Mouse (Mus musculus): ENCODE data around the gene Hs6st3. TPM values are rescaled to one million over a fixed set of nuclear protein-coding genes. Genes with fewer than 3 reads are reported as not detected.

The Hs6st3 gene
- polyA plus RNA-seq, 1 experiment from 2014 or later, result not detected

- H3K4me2 ChIP-seq (ENCODE audit: low read depth, low read length), result no peak overlapping the region
- no peak overlapping the region for H3K9ac ChIP-seq (ENCODE audit: low read depth, low read length)
- peak; percentile 55 for ATAC-seq
- H3K4me1 ChIP-seq (ENCODE audit: control insufficient read depth, insufficient read depth, low read length), result no peaks in the 10 kb centered on the region
- H3K36me3 ChIP-seq (ENCODE audit: control insufficient read depth, insufficient read depth, low read length), result no peaks in the 10 kb centered on the region
- no peak overlapping the region for H3K4me3 ChIP-seq (ENCODE audit: low read length)
- H3K27ac ChIP-seq (ENCODE audit: low read length), result no peak overlapping the region
- H3K27me3 ChIP-seq (replicated peaks; ENCODE audit: control insufficient read depth, insufficient read depth, low read length), result no peaks in the 10 kb centered on the region
- no peaks in the 10 kb centered on the region for H3K9me3 ChIP-seq (ENCODE audit: control insufficient read depth, low read length)
- WGBS, result 42% methylated on average over 6 of the region's 6 CpGs
Observed at GRCm38 (mm10) chr14:119820562-119820961, 682.4 kb downstream of the Hs6st3 start.

DNA sequence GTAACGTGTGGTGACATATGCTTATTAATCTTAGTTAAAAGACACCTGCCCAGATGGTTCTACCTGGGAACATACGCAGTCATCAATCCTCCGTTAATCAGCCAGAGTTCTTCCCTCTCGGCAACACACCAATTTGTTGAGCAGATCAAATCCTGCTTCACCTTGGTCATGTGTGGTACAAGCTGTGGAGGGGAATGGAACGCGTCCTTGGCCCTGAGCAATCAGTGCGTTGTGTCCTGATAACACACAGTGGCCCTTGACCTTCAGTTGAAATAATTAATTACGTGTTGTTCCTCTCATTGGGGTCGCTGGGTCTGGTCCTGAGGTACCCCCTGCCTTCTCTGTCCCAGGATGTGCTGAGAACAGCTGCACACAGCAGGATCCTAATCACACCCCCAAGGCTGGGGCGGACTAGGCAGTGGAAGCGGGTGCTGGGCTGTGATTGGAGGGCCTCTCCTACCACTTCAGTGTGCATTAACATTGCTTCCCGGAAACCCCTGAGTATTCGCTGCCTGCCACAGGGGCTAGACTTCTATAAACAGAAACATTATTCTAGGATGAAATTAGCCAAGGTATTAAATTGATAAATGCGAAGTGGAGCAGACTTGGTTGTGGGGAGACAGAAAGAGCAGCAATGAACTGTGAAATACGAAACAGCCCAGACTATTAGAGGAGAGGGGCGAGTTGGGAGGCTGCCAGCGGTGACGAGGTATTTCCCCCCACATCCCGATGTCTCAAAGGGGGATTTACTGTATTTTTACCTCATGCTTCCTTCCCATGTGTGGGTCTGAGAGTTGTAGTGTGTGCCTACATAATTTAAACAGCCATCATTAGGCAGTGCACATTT, 693.2 kb downstream of the Hs6st3 start:
- 43% methylated on average over 19 of the region's 19 CpGs for WGBS
- no peak; the same call in 1 of the 2 replicates for ATAC-seq
- Histone ChIP-seq H3K4me1 (ENCODE audit: control insufficient read depth, insufficient read depth, low read length) (peaks cover 6% of the 10 kb centered on the region; the same call in 1 of the 2 replicates), H3K27ac (ENCODE audit: low read length) (no peak overlapping the region), H3K36me3 (ENCODE audit: control insufficient read depth, insufficient read depth, low read length) (no peaks in the 10 kb centered on the region), H3K27me3 (replicated peaks; ENCODE audit: control insufficient read depth, insufficient read depth, low read length) (no peaks in the 10 kb centered on the region), H3K4me2 (ENCODE audit: low read depth, low read length) (peak overlapping the region; percentile 33), H3K4me3 (ENCODE audit: low read length) (no peak overlapping the region), H3K9me3 (ENCODE audit: control insufficient read depth, low read length) (no peaks in the 10 kb centered on the region), H3K9ac (ENCODE audit: low read depth, low read length) (no peak overlapping the region)

- Histone ChIP-seq H3K36me3 (ENCODE audit: control insufficient read depth, insufficient read depth, low read length) (no peaks in the 10 kb centered on the region), H3K9ac (ENCODE audit: low read depth, low read length) (no peak overlapping the region), H3K27ac (ENCODE audit: low read length) (no peak overlapping the region), H3K4me2 (ENCODE audit: low read depth, low read length) (peak overlapping the region; percentile 33; the same call in 1 of the 2 replicates), H3K4me1 (ENCODE audit: control insufficient read depth, insufficient read depth, low read length) (peaks cover 6% of the 10 kb centered on the region; the same call in 1 of the 2 replicates), H3K27me3 (replicated peaks; ENCODE audit: control insufficient read depth, insufficient read depth, low read length) (no peaks in the 10 kb centered on the region), H3K9me3 (ENCODE audit: control insufficient read depth, low read length) (no peaks in the 10 kb centered on the region), H3K4me3 (ENCODE audit: low read length) (no peak overlapping the region)
- no peak for ATAC-seq
- WGBS, result 85% methylated on average over 7 of the region's 7 CpGs
Observed at GRCm38 (mm10) chr14:119832012-119832325, 693.8 kb downstream of the Hs6st3 start.

DNA sequence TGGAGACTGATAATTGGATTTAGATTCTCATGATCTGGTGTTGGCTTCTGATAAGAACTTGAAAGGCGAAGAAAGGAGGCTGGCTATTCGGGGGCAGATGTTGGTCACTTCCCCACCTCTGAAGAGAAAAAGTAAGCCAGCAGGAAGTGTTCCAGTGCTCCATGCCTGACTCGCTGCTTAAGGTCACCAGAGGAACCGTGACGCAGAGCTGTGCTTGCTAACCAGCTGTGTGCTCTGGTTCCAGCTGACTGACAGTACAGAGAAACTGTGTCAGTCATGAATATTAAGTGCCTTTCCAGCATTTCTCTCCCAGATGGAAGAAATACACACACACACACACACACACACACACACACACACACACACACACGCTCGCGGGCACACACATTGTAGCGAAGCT, 694.8 kb downstream of the Hs6st3 start:
- Histone ChIP-seq H3K36me3 (ENCODE audit: control insufficient read depth, insufficient read depth, low read length) (no peaks in the 10 kb centered on the region), H3K27me3 (replicated peaks; ENCODE audit: control insufficient read depth, insufficient read depth, low read length) (no peaks in the 10 kb centered on the region), H3K4me3 (ENCODE audit: low read length) (no peak overlapping the region), H3K9me3 (ENCODE audit: control insufficient read depth, low read length) (no peaks in the 10 kb centered on the region), H3K4me1 (ENCODE audit: control insufficient read depth, insufficient read depth, low read length) (peaks cover 6% of the 10 kb centered on the region; the same call in 1 of the 2 replicates), H3K27ac (ENCODE audit: low read length) (no peak overlapping the region), H3K9ac (ENCODE audit: low read depth, low read length) (no peak overlapping the region), H3K4me2 (ENCODE audit: low read depth, low read length) (no peak overlapping the region)
- no peak for ATAC-seq
- 55% methylated on average over 9 of the region's 9 CpGs for WGBS

GRCm38 (mm10) chr14:119834008-119834700, 696.0 kb downstream of the Hs6st3 start:
- ATAC-seq, result no peak
- Histone ChIP-seq H3K9ac (ENCODE audit: low read depth, low read length) (no peak overlapping the region), H3K27me3 (replicated peaks; ENCODE audit: control insufficient read depth, insufficient read depth, low read length) (no peaks in the 10 kb centered on the region), H3K4me1 (ENCODE audit: control insufficient read depth, insufficient read depth, low read length) (peaks cover 6% of the 10 kb centered on the region; the same call in 1 of the 2 replicates), H3K27ac (ENCODE audit: low read length) (no peak overlapping the region), H3K9me3 (ENCODE audit: control insufficient read depth, low read length) (no peaks in the 10 kb centered on the region), H3K36me3 (ENCODE audit: control insufficient read depth, insufficient read depth, low read length) (no peaks in the 10 kb centered on the region), H3K4me3 (ENCODE audit: low read length) (no peak overlapping the region), H3K4me2 (ENCODE audit: low read depth, low read length) (no peak overlapping the region)
- 51% methylated on average over 8 of the region's 8 CpGs for WGBS

DNA sequence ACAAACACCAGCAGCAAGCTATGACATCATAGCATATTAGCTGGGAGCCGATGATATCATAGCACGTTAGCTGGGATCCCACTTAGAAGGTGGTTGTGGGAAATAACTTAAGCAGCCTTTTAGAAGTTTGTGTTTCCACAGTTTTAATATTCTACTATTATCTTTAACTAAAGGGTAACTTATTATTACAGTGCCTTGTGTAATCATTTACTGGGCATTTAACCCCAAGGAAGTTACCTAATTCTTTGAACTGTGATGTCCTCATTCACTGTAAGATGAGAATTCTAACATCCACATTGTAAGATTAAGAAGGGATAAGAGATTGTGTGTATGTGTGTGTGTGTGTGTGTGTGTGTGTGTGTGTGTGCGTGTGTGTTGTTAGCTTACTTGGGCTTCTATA, 697.9 kb downstream of the Hs6st3 start:
- peaks cover 6% of the 10 kb centered on the region; the same call in 1 of the 2 replicates for H3K4me1 ChIP-seq (ENCODE audit: control insufficient read depth, insufficient read depth, low read length)
- ATAC-seq, result no peak
- H3K27ac ChIP-seq (ENCODE audit: low read length), result no peak overlapping the region
- no peak overlapping the region for H3K4me2 ChIP-seq (ENCODE audit: low read depth, low read length)
- no peaks in the 10 kb centered on the region for H3K27me3 ChIP-seq (replicated peaks; ENCODE audit: control insufficient read depth, insufficient read depth, low read length)
- no peaks in the 10 kb centered on the region for H3K9me3 ChIP-seq (ENCODE audit: control insufficient read depth, low read length)
- no peak overlapping the region for H3K9ac ChIP-seq (ENCODE audit: low read depth, low read length)
- H3K4me3 ChIP-seq (ENCODE audit: low read length), result no peak overlapping the region
- WGBS, result 78% methylated on average over 3 of the region's 3 CpGs
- no peaks in the 10 kb centered on the region for H3K36me3 ChIP-seq (ENCODE audit: control insufficient read depth, insufficient read depth, low read length)

DNA sequence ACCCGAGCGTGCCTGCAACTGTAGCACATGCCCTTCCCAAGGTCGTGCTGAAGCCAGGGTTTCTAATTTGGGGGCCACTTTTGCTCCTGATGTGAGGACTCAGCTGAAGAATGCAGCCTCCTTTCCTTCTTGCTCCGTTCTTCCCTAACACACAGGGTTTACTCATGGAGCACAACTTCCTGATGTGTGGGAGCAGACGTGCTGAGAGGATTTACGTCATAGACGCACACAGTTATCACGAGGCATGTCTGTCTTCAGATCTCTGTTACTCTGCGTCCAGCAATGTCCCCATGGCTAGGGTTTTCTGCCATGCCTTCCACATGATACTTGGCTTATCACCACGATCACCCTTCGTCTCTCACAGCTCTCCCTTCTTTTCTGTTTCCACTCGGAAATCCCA, 709.4 kb downstream of the Hs6st3 start:
- H3K36me3 ChIP-seq (ENCODE audit: control insufficient read depth, insufficient read depth, low read length), result no peaks in the 10 kb centered on the region
- H3K9me3 ChIP-seq (ENCODE audit: control insufficient read depth, low read length), result no peaks in the 10 kb centered on the region
- no peak for ATAC-seq
- H3K9ac ChIP-seq (ENCODE audit: low read depth, low read length), result no peak overlapping the region
- no peak overlapping the region for H3K4me2 ChIP-seq (ENCODE audit: low read depth, low read length)
- no peak overlapping the region for H3K27ac ChIP-seq (ENCODE audit: low read length)
- H3K27me3 ChIP-seq (replicated peaks; ENCODE audit: control insufficient read depth, insufficient read depth, low read length), result no peaks in the 10 kb centered on the region
- H3K4me1 ChIP-seq (ENCODE audit: control insufficient read depth, insufficient read depth, low read length), result peaks cover 3% of the 10 kb centered on the region; the same call in 1 of the 2 replicates
- WGBS, result 67% methylated on average over 12 of the region's 12 CpGs
- H3K4me3 ChIP-seq (ENCODE audit: low read length), result no peak overlapping the region

GRCm38 (mm10) chr14:119848759-119849298, 710.7 kb downstream of the Hs6st3 start:
- no peak for ATAC-seq
- no peak overlapping the region for H3K27ac ChIP-seq (ENCODE audit: low read length)
- WGBS, result 57% methylated on average over 4 of the region's 4 CpGs

GRCm38 (mm10) chr14:119849338-119849737, 711.2 kb downstream of the Hs6st3 start:
- Histone ChIP-seq H3K4me1 (ENCODE audit: control insufficient read depth, insufficient read depth, low read length) (peaks cover 3% of the 10 kb centered on the region; the same call in 1 of the 2 replicates), H3K27ac (ENCODE audit: low read length) (no peak overlapping the region), H3K27me3 (replicated peaks; ENCODE audit: control insufficient read depth, insufficient read depth, low read length) (no peaks in the 10 kb centered on the region), H3K9me3 (ENCODE audit: control insufficient read depth, low read length) (no peaks in the 10 kb centered on the region), H3K36me3 (ENCODE audit: control insufficient read depth, insufficient read depth, low read length) (no peaks in the 10 kb centered on the region), H3K4me2 (ENCODE audit: low read depth, low read length) (no peak overlapping the region), H3K9ac (ENCODE audit: low read depth, low read length) (no peak overlapping the region), H3K4me3 (ENCODE audit: low read length) (no peak overlapping the region)
- 76% methylated on average over 7 of the region's 7 CpGs for WGBS
- no peak for ATAC-seq

More at GRCm38 (mm10) chr14:119848759-119849298, 710.7 kb downstream of the Hs6st3 start:
- no peaks in the 10 kb centered on the region for H3K27me3 ChIP-seq (replicated peaks; ENCODE audit: control insufficient read depth, insufficient read depth, low read length)
- H3K9me3 ChIP-seq (ENCODE audit: control insufficient read depth, low read length), result no peaks in the 10 kb centered on the region
- H3K36me3 ChIP-seq (ENCODE audit: control insufficient read depth, insufficient read depth, low read length), result no peaks in the 10 kb centered on the region
- H3K4me1 ChIP-seq (ENCODE audit: control insufficient read depth, insufficient read depth, low read length), result peaks cover 3% of the 10 kb centered on the region; the same call in 1 of the 2 replicates
- no peak overlapping the region for H3K9ac ChIP-seq (ENCODE audit: low read depth, low read length)
- no peak overlapping the region for H3K4me3 ChIP-seq (ENCODE audit: low read length)
- H3K4me2 ChIP-seq (ENCODE audit: low read depth, low read length), result no peak overlapping the region

Measured in intestine, embryonic 16.5 days (tissue).